Mouse (Mus musculus) forebrain, embryonic 14.5 days (tissue): ENCODE data around the gene Gm26558. TPM values are rescaled to one million over a fixed set of nuclear protein-coding genes. Genes with fewer than 3 reads are reported as not detected.

Experiments used
- ATAC-seq: fragments of 200-750 bp; cut with Nextera tagmentation; 2 replicates; pipeline ENCODE4 v1.8.0; 2017; ENCODE audit warnings: mild to moderate bottlenecking, moderate library complexity
- DNase-seq: peaks from one replicate; pipeline ENCODE4 v3.0.0-alpha.2; 2015; ENCODE audit warnings: low spot score
- H3K27ac ChIP-seq: fragments of 300-500 bp; sonication (generic); 2 replicates; pipeline ENCODE4 v1.5.1; 2014; ENCODE audit warnings: low read depth, mild to moderate bottlenecking, control low read depth, low read length, moderate library complexity
- H3K27me3 ChIP-seq: fragments of 300-500 bp; sonication (generic); replicated peaks from 2 replicates; pipeline ENCODE4 v1.6.1; 2014; ENCODE audit warnings: low read length, control low read depth, mixed read lengths; ENCODE audit not compliant: control insufficient read depth, insufficient read depth
- H3K36me3 ChIP-seq: fragments of 300-500 bp; sonication (generic); 2 replicates; pipeline ENCODE4 v1.6.1; 2014; ENCODE audit warnings: low read length, control low read depth; ENCODE audit not compliant: control insufficient read depth, insufficient read depth
- H3K4me1 ChIP-seq: fragments of 300-500 bp; sonication (generic); 2 replicates; pipeline ENCODE4 v1.6.1; 2014; ENCODE audit warnings: antibody characterized with exemption, low read length, control low read depth; ENCODE audit not compliant: control insufficient read depth, insufficient read depth
- H3K4me2 ChIP-seq: fragments of 300-500 bp; sonication (generic); 2 replicates; pipeline ENCODE4 v1.6.1; 2014; ENCODE audit warnings: mild to moderate bottlenecking, control low read depth, low read length
- H3K4me3 ChIP-seq: fragments of 300-500 bp; sonication (generic); 2 replicates; pipeline ENCODE4 v1.5.1; 2014; ENCODE audit warnings: low read depth, low read length, control low read depth
- H3K9ac ChIP-seq: fragments of 300-500 bp; sonication (generic); 2 replicates; pipeline ENCODE4 v1.6.1; 2014; ENCODE audit warnings: mild to moderate bottlenecking, low read length, control low read depth, moderate library complexity
- H3K9me3 ChIP-seq: fragments of 300-500 bp; sonication (generic); replicated peaks from 2 replicates; pipeline ENCODE4 v1.6.1; 2016; ENCODE audit warnings: low read length, control low read depth, mixed read lengths; ENCODE audit not compliant: control insufficient read depth
- WGBS: fragments of 180-500 bp; shearing (Covaris S2); extraction: QIAGEN DNeasy Blood & Tissue Kit; methylation state at CpG from one replicate; pipeline ENCODE4 v1.1.7; 2014; 5-methylcytosine and 5-hydroxymethylcytosine counted together
- polyA plus RNA-seq: library from polyadenylated mRNA; unstranded; fragments of >200 nt; fragmentation: Nextera tagmentation; extraction: Ambion mirVana; gene quantifications from 2 replicates; pipeline ENCODE4 v1.2.1, GENCODE M21; 2014

The Gm26558 gene
- polyA plus RNA-seq, 1 experiment from 2014 or later: 2.6 TPM

DNA sequence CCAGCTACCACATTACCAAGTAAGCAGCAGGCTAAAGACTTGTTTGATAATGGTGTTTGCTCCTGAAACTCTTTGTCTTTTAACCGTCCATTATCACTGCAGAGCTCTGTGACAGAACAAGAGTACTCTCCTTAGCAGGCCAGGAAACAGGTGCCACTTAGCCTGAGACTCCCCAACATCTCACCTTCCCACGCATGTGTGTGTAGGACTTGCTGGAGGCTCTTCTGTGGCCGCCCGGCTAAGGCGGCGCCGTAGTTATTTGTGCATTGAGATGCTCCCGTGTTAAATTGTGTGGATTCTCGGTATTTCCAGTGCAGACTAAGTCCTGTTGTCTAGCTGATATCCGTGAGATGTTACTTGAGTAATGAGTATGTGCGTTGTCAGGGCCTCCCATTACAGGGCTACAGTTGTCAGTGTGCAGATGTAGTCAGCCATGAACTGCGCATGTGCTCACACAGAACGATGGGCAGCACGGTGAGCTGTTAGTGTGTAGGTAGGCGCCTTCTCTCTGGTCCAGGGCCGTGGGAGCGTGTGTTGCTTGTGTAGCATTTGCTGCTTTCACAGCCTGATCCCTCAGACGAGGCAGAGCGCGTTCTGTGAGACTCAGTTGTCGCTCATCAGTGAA lies 26.7 kb upstream of the Gm26558 start:
- WGBS: 93% methylated on average over 21 of the region's 21 CpGs
- no peak for DNase-seq
- no peaks in the 10 kb centered on the region for H3K4me1 ChIP-seq
- no peaks in the 10 kb centered on the region for H3K9me3 ChIP-seq
- H3K27ac ChIP-seq: no peak overlapping the region
- no peaks in the 10 kb centered on the region for H3K27me3 ChIP-seq
- ATAC-seq: no peak
- no peak overlapping the region for H3K4me2 ChIP-seq
- H3K9ac ChIP-seq: no peak overlapping the region
- peaks cover 81% of the 10 kb centered on the region for H3K36me3 ChIP-seq
- H3K4me3 ChIP-seq: no peak overlapping the region

DNA sequence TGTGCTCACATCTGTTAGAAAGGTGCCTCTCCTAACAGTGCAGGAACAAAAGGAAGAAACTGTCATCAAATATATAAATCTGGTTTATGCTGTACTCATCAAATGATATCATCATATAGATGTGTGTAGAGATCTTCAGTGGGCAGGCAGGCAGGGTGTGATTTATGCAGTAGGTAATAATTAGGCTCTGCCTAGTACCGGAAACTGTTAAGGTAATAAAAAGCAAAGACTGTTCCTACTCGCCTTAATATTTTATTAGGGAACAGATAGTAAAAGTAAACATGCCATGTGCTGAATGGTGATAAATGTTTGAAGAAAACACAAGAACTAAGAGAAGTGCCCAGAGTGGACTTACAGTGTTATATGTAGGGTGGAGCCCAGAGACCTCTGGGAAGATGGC lies 20.4 kb upstream of the Gm26558 start:
- Histone ChIP-seq H3K27me3 (no peaks in the 10 kb centered on the region), H3K4me1 (no peaks in the 10 kb centered on the region), H3K4me3 (no peak overlapping the region), H3K9ac (no peak overlapping the region), H3K36me3 (peaks cover 84% of the 10 kb centered on the region), H3K27ac (no peak overlapping the region), H3K4me2 (no peak overlapping the region), H3K9me3 (no peaks in the 10 kb centered on the region)
- DNase-seq (no peak), ATAC-seq (no peak)
- WGBS: 87% methylated on average over 2 of the region's 2 CpGs

DNA sequence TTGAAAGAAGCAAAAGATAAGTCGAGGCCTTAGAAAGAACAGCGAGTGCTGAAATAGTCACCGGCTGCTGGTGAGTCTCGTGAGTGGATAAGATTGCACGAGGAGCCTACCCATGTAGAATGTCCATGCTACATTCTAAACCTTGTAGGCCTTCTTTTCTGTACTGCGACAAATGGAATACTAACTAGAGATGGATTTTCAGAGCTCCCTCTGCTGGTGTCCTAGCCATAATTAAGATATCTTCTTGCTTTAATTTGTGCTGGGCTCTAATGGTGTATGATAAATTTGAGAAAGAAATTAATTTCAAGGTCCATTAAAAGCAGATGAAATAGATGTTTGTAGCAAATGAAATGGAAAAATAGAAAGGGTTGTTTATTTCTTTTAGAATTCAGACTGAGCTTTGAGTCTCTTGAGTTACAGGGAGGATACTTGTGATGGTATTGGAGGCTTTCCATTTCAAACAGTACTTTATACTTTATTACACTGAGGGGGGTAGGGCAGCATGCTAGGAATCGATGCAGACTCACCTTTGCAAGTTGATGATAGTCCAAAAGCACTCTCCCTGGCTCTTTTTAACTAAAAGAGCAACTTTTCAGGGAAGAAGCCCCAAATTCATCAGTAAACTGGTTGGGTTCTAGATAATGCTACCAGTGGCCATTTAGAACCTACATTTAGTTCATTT lies 11.7 kb upstream of the Gm26558 start:
- ATAC-seq (no peak), DNase-seq (peak; percentile 53)
- WGBS: 85% methylated on average over 7 of the region's 7 CpGs

DNA sequence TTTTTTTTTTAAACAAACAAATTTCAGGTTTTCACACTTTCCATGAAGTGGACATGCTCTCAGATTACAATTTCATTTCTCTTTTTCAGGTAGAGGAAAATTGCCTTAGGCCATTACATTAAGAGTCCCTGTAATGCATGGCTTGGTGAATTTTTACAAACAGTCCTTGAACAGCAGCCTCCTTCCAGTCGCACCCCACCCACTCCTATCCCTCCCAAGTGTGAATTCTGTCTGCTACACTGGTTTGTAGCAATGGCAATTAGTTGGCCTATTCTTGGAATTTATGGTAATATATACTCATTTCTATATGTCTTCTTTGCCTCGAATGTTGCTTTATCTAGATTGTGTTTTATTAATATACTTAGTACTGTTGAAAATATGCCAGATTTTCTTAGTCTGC lies 10.6 kb upstream of the Gm26558 start:
- ATAC-seq (no peak), DNase-seq (no peak)
- no peaks in the 10 kb centered on the region for H3K36me3 ChIP-seq
- no peaks in the 10 kb centered on the region for H3K27me3 ChIP-seq
- no peak overlapping the region for H3K4me2 ChIP-seq
- H3K4me3 ChIP-seq: no peak overlapping the region
- whole genome bisulfite sequencing: 84% methylated on average over 2 of the region's 2 CpGs
- no peak overlapping the region for H3K9ac ChIP-seq
- H3K4me1 ChIP-seq: no peaks in the 10 kb centered on the region
- no peak overlapping the region for H3K27ac ChIP-seq
- H3K9me3 ChIP-seq: no peaks in the 10 kb centered on the region

More for the DNA sequence above, 11.7 kb upstream of the Gm26558 start:
- no peak overlapping the region for H3K4me3 ChIP-seq
- no peaks in the 10 kb centered on the region for H3K9me3 ChIP-seq
- peaks cover 8% of the 10 kb centered on the region for H3K36me3 ChIP-seq
- H3K4me2 ChIP-seq: no peak overlapping the region
- H3K4me1 ChIP-seq: no peaks in the 10 kb centered on the region
- H3K27me3 ChIP-seq: no peaks in the 10 kb centered on the region
- H3K9ac ChIP-seq: no peak overlapping the region
- H3K27ac ChIP-seq: no peak overlapping the region

DNA sequence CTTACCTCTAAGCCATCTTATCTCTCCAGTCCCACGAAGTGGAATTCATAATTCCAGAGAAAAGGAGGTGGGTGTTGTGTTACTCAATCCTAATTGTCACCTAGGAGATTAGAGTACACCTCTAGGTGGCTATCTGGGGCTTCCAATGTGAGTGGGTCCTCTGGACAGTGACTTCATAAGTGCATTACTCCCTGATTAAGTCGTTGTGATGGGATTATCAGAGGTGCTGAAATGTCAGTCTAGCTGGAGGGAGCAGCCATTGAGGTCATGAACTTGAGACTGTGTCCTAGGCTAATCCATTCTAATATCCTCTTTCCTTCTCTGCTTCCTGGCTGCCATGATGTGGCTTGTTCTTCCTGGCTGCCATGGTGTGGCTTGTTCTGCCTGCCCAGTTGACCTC lies 8.0 kb upstream of the Gm26558 start:
- no peaks in the 10 kb centered on the region for H3K9me3 ChIP-seq
- DNase-seq: no peak
- 82% methylated on average over 2 of the region's 2 CpGs for WGBS
- no peak overlapping the region for H3K4me3 ChIP-seq
- no peaks in the 10 kb centered on the region for H3K27me3 ChIP-seq
- ATAC-seq: no peak
- no peak overlapping the region for H3K27ac ChIP-seq
- no peak overlapping the region for H3K9ac ChIP-seq
- H3K4me1 ChIP-seq: no peaks in the 10 kb centered on the region
- H3K4me2 ChIP-seq: no peak overlapping the region
- H3K36me3 ChIP-seq: no peaks in the 10 kb centered on the region

DNA sequence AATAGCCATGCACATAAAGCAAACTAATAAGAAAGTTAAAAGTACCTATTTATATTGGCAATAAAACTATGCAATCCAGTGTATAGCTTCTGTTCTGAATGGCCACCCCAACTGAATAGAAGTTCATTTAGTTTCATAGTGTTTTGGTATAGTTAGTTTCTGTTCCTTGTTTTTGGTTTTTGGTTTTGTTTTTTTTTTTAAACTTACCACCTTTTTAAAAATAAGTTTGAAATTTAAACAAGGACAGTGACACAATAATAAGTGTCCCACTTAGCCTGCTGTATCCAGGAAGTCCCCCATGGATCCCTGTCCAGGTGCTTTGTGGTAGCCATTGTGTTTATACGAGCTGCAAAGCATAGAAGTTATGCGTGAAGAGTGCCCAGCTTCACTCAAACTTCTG lies 7.3 kb upstream of the Gm26558 start:
- no peak for DNase-seq
- Histone ChIP-seq H3K27me3 (no peaks in the 10 kb centered on the region), H3K36me3 (no peaks in the 10 kb centered on the region), H3K27ac (no peak overlapping the region), H3K9ac (no peak overlapping the region), H3K4me1 (no peaks in the 10 kb centered on the region), H3K4me3 (no peak overlapping the region), H3K9me3 (no peaks in the 10 kb centered on the region), H3K4me2 (no peak overlapping the region)
- 80% methylated on average over 2 of the region's 2 CpGs for WGBS
- ATAC-seq: no peak

DNA sequence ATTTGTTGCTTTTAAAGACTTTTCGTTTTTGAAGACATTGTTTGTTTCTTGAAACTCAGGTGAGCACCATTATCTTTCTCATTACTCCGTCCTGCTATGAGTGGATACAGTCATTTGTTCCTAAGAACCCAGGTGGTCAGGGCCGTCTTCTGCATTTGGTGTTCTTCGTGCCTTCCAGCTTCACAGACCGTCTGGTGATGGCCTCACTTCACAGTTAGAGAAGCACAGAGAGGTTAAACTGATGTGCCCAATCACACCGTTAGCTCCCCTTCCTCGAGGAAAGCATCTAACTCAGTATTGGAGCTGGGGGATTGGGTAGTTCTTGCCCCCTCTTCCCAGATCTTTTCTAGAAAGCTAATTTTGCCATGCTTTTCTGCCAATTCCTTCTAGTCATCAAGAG lies 5.1 kb upstream of the Gm26558 start:
- H3K9ac ChIP-seq: no peak overlapping the region
- WGBS: 90% methylated on average over 7 of the region's 7 CpGs
- no peaks in the 10 kb centered on the region for H3K27me3 ChIP-seq
- no peaks in the 10 kb centered on the region for H3K9me3 ChIP-seq
- DNase-seq (no peak), ATAC-seq (no peak)
- no peaks in the 10 kb centered on the region for H3K36me3 ChIP-seq
- no peak overlapping the region for H3K4me3 ChIP-seq
- no peak overlapping the region for H3K27ac ChIP-seq
- H3K4me1 ChIP-seq: peaks cover 7% of the 10 kb centered on the region
- H3K4me2 ChIP-seq: no peak overlapping the region

DNA sequence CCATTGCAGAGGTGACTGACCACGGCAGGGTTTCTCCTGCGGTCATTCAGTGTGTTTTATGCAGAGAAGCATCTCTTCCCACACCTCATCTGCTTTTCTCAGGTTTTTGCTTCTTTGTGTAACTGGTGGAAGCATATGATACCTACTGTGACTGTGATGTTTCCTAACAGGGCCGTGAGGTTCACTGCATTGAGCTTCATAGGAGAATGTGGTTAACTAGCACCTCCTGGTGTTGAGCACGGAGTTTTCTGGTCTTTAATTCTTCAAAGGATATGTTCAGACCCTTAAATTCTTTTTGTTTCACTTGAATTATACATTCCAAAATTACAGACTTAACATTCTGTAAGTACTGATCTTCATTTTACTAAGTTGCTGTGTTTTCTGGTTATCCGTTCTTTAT lies 1.9 kb upstream of the Gm26558 start:
- peak; percentile 22 for DNase-seq
- no peaks in the 10 kb centered on the region for H3K27me3 ChIP-seq
- H3K36me3 ChIP-seq: no peaks in the 10 kb centered on the region
- H3K9me3 ChIP-seq: no peaks in the 10 kb centered on the region
- no peak overlapping the region for H3K4me3 ChIP-seq
- no peak for ATAC-seq
- H3K4me2 ChIP-seq: no peak overlapping the region
- peaks cover 7% of the 10 kb centered on the region for H3K4me1 ChIP-seq
- no peak overlapping the region for H3K9ac ChIP-seq
- no peak overlapping the region for H3K27ac ChIP-seq
- 81% methylated on average over 5 of the region's 5 CpGs for WGBS

DNA sequence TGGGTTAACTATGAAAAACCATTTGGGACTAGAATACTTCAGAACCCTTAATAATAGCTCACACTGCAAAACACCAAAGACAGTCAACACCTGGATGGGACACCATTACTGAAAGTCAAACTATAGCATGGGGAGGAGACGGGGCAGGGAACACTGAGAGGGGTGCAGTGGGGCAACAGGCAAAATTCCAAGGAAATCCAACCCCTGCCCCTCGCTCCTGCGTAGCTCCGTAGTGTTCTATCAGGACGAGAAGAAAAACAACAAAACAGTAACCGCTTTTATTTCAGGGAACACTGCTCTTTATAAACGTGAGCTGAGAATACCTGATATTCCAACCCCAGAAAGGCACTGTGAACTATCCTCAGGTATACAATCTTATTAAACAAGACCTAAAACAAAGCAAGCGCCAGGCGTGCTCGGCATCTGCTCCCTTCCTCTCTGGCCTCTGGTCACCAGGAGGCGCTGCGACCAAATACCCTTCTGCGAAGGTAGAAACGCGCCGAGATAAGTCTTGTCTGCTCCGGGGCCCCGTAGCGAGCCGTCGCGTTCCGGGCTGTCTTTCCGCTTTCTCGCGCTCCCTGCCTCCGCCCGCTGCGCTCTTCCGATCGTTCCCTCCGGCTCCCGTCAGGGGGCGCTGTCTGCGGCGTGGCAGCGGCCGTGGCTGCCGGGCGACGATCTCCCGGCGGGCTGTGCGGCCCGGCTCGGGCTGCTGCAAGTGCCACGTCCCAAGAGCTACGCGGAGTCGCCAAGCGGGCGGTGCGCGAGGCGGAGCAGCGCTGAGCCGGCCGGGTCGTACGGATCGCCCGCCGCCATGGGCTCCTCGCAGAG lies 807 bp downstream of the Gm26558 start, which contains the start of gene Gorasp2:
TSS of gene Gorasp2 (plus strand) at position 690 of the 828 bp plus-strand sequence.
- Histone ChIP-seq H3K4me1 (peaks cover 7% of the 10 kb centered on the region), H3K4me3 (peak within 1 kb of the TSS; percentile 94), H3K9me3 (no peaks in the 10 kb centered on the region), H3K4me2 (peak within 1 kb of the TSS; percentile 82), H3K36me3 (no peaks in the 10 kb centered on the region), H3K27me3 (0 out of 2 replicates have a peak, but pooled peaks cover 5% of the 10 kb centered on the region), H3K9ac (peak within 1 kb of the TSS; percentile 93), H3K27ac (peak within 1 kb of the TSS; percentile 81)
- WGBS: 2% methylated on average over 57 of the region's 64 CpGs
- peak; percentile 98 for DNase-seq
- ATAC-seq: peak; percentile 96
